Mouse (Mus musculus) testis, adult 2 months (tissue): ENCODE data around the gene Mybl2. TPM values are rescaled to one million over a fixed set of nuclear protein-coding genes. Genes with fewer than 3 reads are reported as not detected.

Experiments used
- H3K27ac ChIP-seq: fragments of 200-500 bp; 2 replicates; pipeline ENCODE4 v1.5.1; 2012; ENCODE audit warnings: low read depth, low read length; ENCODE audit not compliant: control insufficient read depth, insufficient read depth
- H3K27me3 ChIP-seq: fragments of 200-500 bp; 2 replicates; pipeline ENCODE4 v1.6.1; 2012; ENCODE audit warnings: mild to moderate bottlenecking, low read length, moderate library complexity; ENCODE audit not compliant: control insufficient read depth, insufficient read depth
- H3K36me3 ChIP-seq: fragments of 200-500 bp; 2 replicates; pipeline ENCODE4 v1.6.1; 2012; ENCODE audit warnings: mild to moderate bottlenecking, low read length; ENCODE audit not compliant: control insufficient read depth, insufficient read depth
- H3K4me1 ChIP-seq: fragments of 200-500 bp; 2 replicates; pipeline ENCODE4 v1.6.1; 2012; ENCODE audit warnings: low read length; ENCODE audit not compliant: control insufficient read depth, insufficient read depth
- H3K4me3 ChIP-seq: fragments of 200-500 bp; 2 replicates; pipeline ENCODE4 v1.5.1; 2012; ENCODE audit warnings: low read depth, mild to moderate bottlenecking, low read length, moderate library complexity, mixed read lengths; ENCODE audit not compliant: control insufficient read depth
- CTCF ChIP-seq: fragments of 200-500 bp; IDR thresholded peaks from 2 replicates; pipeline ENCODE4 v1.5.1; 2012; ENCODE audit warnings: low read depth, mild to moderate bottlenecking, inconsistent platforms, low read length, moderate library complexity; ENCODE audit not compliant: control insufficient read depth, insufficient read depth, insufficient replicate concordance
- POLR2A ChIP-seq: fragments of 200-500 bp; IDR thresholded peaks from 2 replicates; pipeline ENCODE4 v1.6.1; 2012; ENCODE audit warnings: low read depth, mild to moderate bottlenecking, inconsistent platforms, low read length, moderate library complexity; ENCODE audit not compliant: control insufficient read depth
- polyA plus RNA-seq: library from polyadenylated mRNA; depleted of rRNA; stranded (reverse); fragments of >200 nt; gene quantifications from 2 replicates; pipeline ENCODE4 v1.2.3, GENCODE M21; 2012

Mybl2 gene
- polyA plus RNA-seq, 1 experiment: 14.2 TPM

DNA sequence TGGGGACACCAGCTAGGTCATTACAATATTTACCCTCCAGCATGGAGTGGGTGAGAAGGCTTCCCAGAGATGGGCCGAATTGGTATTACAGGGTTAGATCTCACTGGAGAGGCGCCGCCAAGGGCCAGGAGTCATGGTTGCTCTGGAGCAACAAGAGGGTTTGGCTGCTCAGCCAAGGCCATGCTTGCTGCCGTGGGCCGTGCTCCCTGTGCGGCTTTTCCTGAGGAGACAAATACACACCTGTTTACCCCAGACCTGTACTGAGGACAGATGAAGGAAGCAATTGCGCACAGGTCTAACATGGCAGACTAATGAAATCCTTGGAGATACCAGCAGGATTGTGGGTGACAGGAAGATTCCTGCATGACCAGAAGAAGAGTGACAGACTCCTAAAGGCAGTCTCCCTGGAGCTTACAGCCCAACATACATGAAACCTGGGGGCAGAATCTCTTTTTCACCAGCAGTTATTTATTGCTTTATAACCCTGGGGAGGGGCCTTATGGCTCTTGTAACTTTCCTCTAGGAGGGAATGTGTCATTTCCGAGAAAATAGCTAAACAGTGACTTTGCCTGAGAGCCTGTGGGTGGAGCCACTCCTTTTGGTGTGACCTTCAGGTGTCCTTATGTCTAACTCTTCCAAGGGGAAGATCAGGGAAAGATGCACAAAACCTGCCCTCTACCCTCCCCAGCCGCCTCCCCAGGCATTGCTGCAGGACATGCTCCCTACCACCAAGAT lies 18.7 kb downstream of the Mybl2 start:
- H3K27me3 ChIP-seq: no peaks in the 10 kb centered on the region
- TF ChIP-seq POLR2A (no peak), CTCF (no peak)
- no peaks in the 10 kb centered on the region for H3K4me1 ChIP-seq
- no peak overlapping the region for H3K4me3 ChIP-seq
- no peaks in the 10 kb centered on the region for H3K36me3 ChIP-seq
- no peak overlapping the region for H3K27ac ChIP-seq

GRCm38 (mm10) chr2:163074006-163074405 lies 19.5 kb downstream of the Mybl2 start:
- no peak overlapping the region for H3K27ac ChIP-seq
- no peaks in the 10 kb centered on the region for H3K4me1 ChIP-seq
- H3K4me3 ChIP-seq: no peak overlapping the region
- H3K27me3 ChIP-seq: no peaks in the 10 kb centered on the region
- no peaks in the 10 kb centered on the region for H3K36me3 ChIP-seq
- no peak for TF ChIP-seq CTCF
- no peak for TF ChIP-seq POLR2A

GRCm38 (mm10) chr2:163074808-163075207 lies 20.3 kb downstream of the Mybl2 start:
- no peak overlapping the region for H3K27ac ChIP-seq
- no peaks in the 10 kb centered on the region for H3K4me1 ChIP-seq
- no peak for TF ChIP-seq POLR2A
- TF ChIP-seq CTCF: no peak
- no peaks in the 10 kb centered on the region for H3K27me3 ChIP-seq
- no peak overlapping the region for H3K4me3 ChIP-seq
- no peaks in the 10 kb centered on the region for H3K36me3 ChIP-seq

DNA sequence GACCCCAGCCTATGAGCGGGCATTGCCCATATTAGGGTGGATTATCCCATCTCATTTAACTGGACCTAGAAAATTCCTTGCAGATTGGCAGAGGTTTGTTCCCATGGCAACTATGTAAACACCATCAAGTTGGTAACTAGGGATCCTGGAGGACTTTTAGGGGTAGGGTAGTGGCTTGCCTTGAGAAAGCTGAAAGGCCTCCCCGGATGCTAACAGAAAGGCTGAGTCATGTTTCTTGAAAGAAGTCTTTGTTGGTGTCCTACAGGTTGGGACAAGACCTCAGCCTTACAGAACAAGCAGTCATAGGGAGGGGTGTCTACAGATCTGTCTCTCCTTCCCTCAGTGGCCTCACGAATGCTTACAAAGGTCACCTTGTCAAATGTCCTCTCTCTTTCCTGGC lies 20.7 kb downstream of the Mybl2 start:
- TF ChIP-seq CTCF (no peak), POLR2A (no peak)
- H3K36me3 ChIP-seq: no peaks in the 10 kb centered on the region
- H3K4me1 ChIP-seq: no peaks in the 10 kb centered on the region
- H3K27ac ChIP-seq: no peak overlapping the region
- H3K4me3 ChIP-seq: no peak overlapping the region
- H3K27me3 ChIP-seq: no peaks in the 10 kb centered on the region

GRCm38 (mm10) chr2:163079041-163079440 lies 24.6 kb downstream of the Mybl2 start:
- H3K4me3 ChIP-seq: no peak overlapping the region
- H3K36me3 ChIP-seq: no peaks in the 10 kb centered on the region
- H3K4me1 ChIP-seq: no peaks in the 10 kb centered on the region
- TF ChIP-seq POLR2A: no peak
- no peak for TF ChIP-seq CTCF
- H3K27ac ChIP-seq: no peak overlapping the region
- no peaks in the 10 kb centered on the region for H3K27me3 ChIP-seq

DNA sequence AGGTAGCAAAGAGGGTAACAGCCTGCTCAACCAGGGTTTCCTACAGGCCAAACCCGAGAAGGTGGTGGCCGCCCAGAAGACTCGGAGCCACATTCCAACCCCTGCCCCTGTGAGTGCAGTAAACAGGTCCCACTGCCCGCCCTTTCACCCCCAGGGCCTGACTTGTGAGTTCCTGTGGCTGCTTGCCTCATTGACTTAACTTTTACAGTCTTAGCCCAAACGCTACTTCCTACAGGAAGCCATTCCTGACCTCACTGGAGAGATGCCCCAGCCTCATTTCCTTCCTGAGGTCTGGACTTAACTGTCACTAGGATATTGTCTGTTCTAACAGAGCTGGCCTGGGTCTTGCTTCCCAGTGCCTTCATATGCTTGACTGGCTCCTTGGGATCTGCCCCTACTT lies 28.1 kb downstream of the Mybl2 start:
- Histone ChIP-seq H3K4me3 (no peak overlapping the region), H3K27me3 (no peaks in the 10 kb centered on the region), H3K27ac (no peak overlapping the region), H3K36me3 (no peaks in the 10 kb centered on the region), H3K4me1 (peaks cover 5% of the 10 kb centered on the region; the same call in 1 of the 2 replicates)
- no peak for TF ChIP-seq CTCF
- TF ChIP-seq POLR2A: no peak

- H3K4me3 ChIP-seq: peak overlapping the region; percentile 79
- peaks cover 5% of the 10 kb centered on the region; the same call in 1 of the 2 replicates for H3K4me1 ChIP-seq
- no peaks in the 10 kb centered on the region for H3K27me3 ChIP-seq
- no peaks in the 10 kb centered on the region for H3K36me3 ChIP-seq
- TF ChIP-seq POLR2A (no peak), CTCF (no peak)
- H3K27ac ChIP-seq: no peak overlapping the region
Measured at GRCm38 (mm10) chr2:163084519-163084918, 30.0 kb downstream of the Mybl2 start.

GRCm38 (mm10) chr2:163085047-163085446 lies 30.6 kb downstream of the Mybl2 start:
- Histone ChIP-seq H3K27ac (no peak overlapping the region), H3K36me3 (no peaks in the 10 kb centered on the region)

More at GRCm38 (mm10) chr2:163085047-163085446, 30.6 kb downstream of the Mybl2 start:
- no peaks in the 10 kb centered on the region for H3K27me3 ChIP-seq
- H3K4me1 ChIP-seq: peaks cover 5% of the 10 kb centered on the region; the same call in 1 of the 2 replicates
- peak overlapping the region; percentile 79 for H3K4me3 ChIP-seq
- TF ChIP-seq POLR2A (no peak), CTCF (no peak)
